Mouse (Mus musculus): Measurements from ENCODE around the gene Sept7.

GRCm38 (mm10) chr9:25229740-25230139 is 22.5 kb upstream of the Sept7 start:
- no peak for TF ChIP-seq CTCF (IDR thresholded peaks at IDR 0.05; ENCODE audit: low read depth, low read length)
- no peak for TF ChIP-seq POLR2A (IDR thresholded peaks at IDR 0.05; ENCODE audit: insufficient read depth, low read length)
